Mouse (Mus musculus) MEL (cell line): ENCODE results near the gene Dgke. TPM values are rescaled to one million over a fixed set of nuclear protein-coding genes. Genes with fewer than 3 reads are reported as not detected.

Experiments
- DNase-seq: peaks from one replicate; pipeline ENCODE4 v3.0.0; 2011; ENCODE audit warnings: low read depth, low spot score
- H3K27ac ChIP-seq: 2 replicates; pipeline ENCODE4 v1.5.1; 2012; ENCODE audit warnings: low read depth, mild to moderate bottlenecking, control low read depth, low read length, moderate library complexity; ENCODE audit not compliant: control insufficient read depth
- H3K27me3 ChIP-seq, 2 experiments: fragments of 150-350 bp in 1 of 2; sonication (generic) in 1 of 2; 2 replicates each; pipeline ENCODE4 v1.6.1; 2012; ENCODE audit warnings: low read length in 2 of 2, mild to moderate bottlenecking in 2 of 2, improper control_type of control experiment in 1 of 2, moderate library complexity in 1 of 2; ENCODE audit not compliant: insufficient read depth in 2 of 2, control insufficient read depth in 1 of 2
- H3K36me3 ChIP-seq, 2 experiments: 2 replicates each; pipeline ENCODE4 v1.6.1; 2012 to 2014; ENCODE audit warnings: low read length in 2 of 2, improper control_type of control experiment in 1 of 2, inconsistent platforms in 1 of 2, mild to moderate bottlenecking in 1 of 2; ENCODE audit not compliant: insufficient read depth in 2 of 2, control insufficient read depth in 1 of 2
- H3K4me1 ChIP-seq, 2 experiments: fragments of 150-350 bp in 1 of 2; sonication (generic) in 1 of 2; 2 replicates each; pipeline ENCODE4 v1.6.1; 2012; ENCODE audit warnings: low read length in 2 of 2, improper control_type of control experiment in 1 of 2, mild to moderate bottlenecking in 1 of 2; ENCODE audit not compliant: insufficient read depth in 2 of 2, control insufficient read depth in 1 of 2
- H3K4me3 ChIP-seq, 2 experiments: fragments of 150-350 bp in 1 of 2; sonication (generic) in 1 of 2; 2 replicates each; pipeline ENCODE4 v1.5.1; 2012; ENCODE audit warnings: low read depth in 2 of 2, low read length in 2 of 2, mild to moderate bottlenecking in 2 of 2, moderate library complexity in 2 of 2, control low read depth in 1 of 2, improper control_type of control experiment in 1 of 2; ENCODE audit not compliant: control insufficient read depth in 1 of 2, insufficient read depth in 1 of 2
- H3K79me2 ChIP-seq: 2 replicates; pipeline ENCODE4 v1.6.1; 2012; ENCODE audit warnings: mild to moderate bottlenecking, low read length, moderate library complexity; ENCODE audit not compliant: control insufficient read depth, poor library complexity, insufficient read depth
- H3K9ac ChIP-seq: 2 replicates; pipeline ENCODE4 v1.6.1; 2012; ENCODE audit warnings: low read depth, mild to moderate bottlenecking, control low read depth, low read length, moderate library complexity; ENCODE audit not compliant: control insufficient read depth, poor library complexity, severe bottlenecking
- H3K9me3 ChIP-seq: fragments of 150-350 bp; sonication (generic); replicated peaks from 2 replicates; pipeline ENCODE4 v1.6.1; 2012; ENCODE audit warnings: mild to moderate bottlenecking, low read length, improper control_type of control experiment, moderate library complexity; ENCODE audit not compliant: insufficient read depth
- CTCF ChIP-seq, 3 experiments: IDR thresholded peaks in 2 of 3; conservative IDR thresholded peaks in 1 of 3; 2 replicates each; pipeline ENCODE4 v1.5.1; 2011 to 2012; ENCODE audit warnings: low read length in 3 of 3, low read depth in 2 of 3, mild to moderate bottlenecking in 2 of 3, improper control_type of control experiment in 1 of 3, inconsistent platforms in 1 of 3, mixed read lengths in 1 of 3, moderate library complexity in 1 of 3; ENCODE audit not compliant: control insufficient read depth in 1 of 3, insufficient read depth in 1 of 3, poor library complexity in 1 of 3, severe bottlenecking in 1 of 3
- ELF1 ChIP-seq: IDR thresholded peaks from 2 replicates; pipeline ENCODE4 v1.6.1; 2014; ENCODE audit warnings: low read depth, mild to moderate bottlenecking, inconsistent platforms, low read length, improper control_type of control experiment, moderate library complexity
- GABPA ChIP-seq: IDR thresholded peaks from 2 replicates; pipeline ENCODE4 v1.6.1; 2012; ENCODE audit warnings: low read depth, mild to moderate bottlenecking, inconsistent platforms, low read length, improper control_type of control experiment, moderate library complexity
- GATA1 ChIP-seq: IDR thresholded peaks from 2 replicates; pipeline ENCODE4 v1.6.1; 2011; ENCODE audit warnings: low read depth, low read length, improper control_type of control experiment
- HCFC1 ChIP-seq: IDR thresholded peaks from 2 replicates; pipeline ENCODE4 v1.6.1; 2012; ENCODE audit warnings: low read depth, mild to moderate bottlenecking, inconsistent platforms, low read length, improper control_type of control experiment, moderate library complexity
- JUND ChIP-seq: IDR thresholded peaks from 2 replicates; pipeline ENCODE4 v1.6.1; 2011; ENCODE audit warnings: low read depth, mild to moderate bottlenecking, improper control_type of control experiment, low read length
- KAT2A ChIP-seq: conservative IDR thresholded peaks from 2 replicates; pipeline ENCODE4 v1.6.1; 2012; ENCODE audit warnings: low read depth, low read length, improper control_type of control experiment, inconsistent platforms
- MAX ChIP-seq: IDR thresholded peaks from 2 replicates; pipeline ENCODE4 v1.6.1; 2011; ENCODE audit warnings: low read length, improper control_type of control experiment
- MXI1 ChIP-seq: IDR thresholded peaks from 2 replicates; pipeline ENCODE4 v1.6.1; 2011; ENCODE audit warnings: mild to moderate bottlenecking, low read depth, low read length, improper control_type of control experiment
- MYC ChIP-seq: IDR thresholded peaks from 2 replicates; pipeline ENCODE4 v1.6.1; 2011; ENCODE audit warnings: low read depth, mild to moderate bottlenecking, low read length, improper control_type of control experiment, moderate library complexity
- NELFE ChIP-seq: IDR thresholded peaks from 2 replicates; pipeline ENCODE4 v1.6.1; 2011; ENCODE audit warnings: low read depth, low read length, improper control_type of control experiment
- RAD21 ChIP-seq: IDR thresholded peaks from 2 replicates; pipeline ENCODE4 v1.6.1; 2011; ENCODE audit warnings: mild to moderate bottlenecking, low read depth, low read length, improper control_type of control experiment
- RCOR1 ChIP-seq: IDR thresholded peaks from 2 replicates; pipeline ENCODE4 v1.6.1; 2012; ENCODE audit warnings: low read depth, mild to moderate bottlenecking, inconsistent platforms, low read length, improper control_type of control experiment
- SMC3 ChIP-seq: IDR thresholded peaks from 2 replicates; pipeline ENCODE4 v1.6.1; 2011; ENCODE audit warnings: low read depth, low read length, improper control_type of control experiment
- UBTF ChIP-seq: IDR thresholded peaks from 2 replicates; pipeline ENCODE4 v1.6.1; 2012; ENCODE audit warnings: low read depth, mild to moderate bottlenecking, inconsistent platforms, low read length, improper control_type of control experiment, moderate library complexity, borderline replicate concordance; ENCODE audit not compliant: insufficient read depth
- USF2 ChIP-seq, 2 experiments: IDR thresholded peaks; 2 replicates each; pipeline ENCODE4 v1.6.1; 2011 to 2012; ENCODE audit warnings: improper control_type of control experiment in 2 of 2, low read length in 2 of 2, borderline replicate concordance in 1 of 2, inconsistent platforms in 1 of 2, low read depth in 1 of 2, mild to moderate bottlenecking in 1 of 2; ENCODE audit not compliant: insufficient read depth in 1 of 2
- ZC3H11A ChIP-seq: IDR thresholded peaks from 2 replicates; pipeline ENCODE4 v1.6.1; 2012; ENCODE audit warnings: low read depth, mild to moderate bottlenecking, inconsistent platforms, low read length, improper control_type of control experiment
- ZNF384 ChIP-seq: IDR thresholded peaks from 2 replicates; pipeline ENCODE4 v1.6.1; 2012; ENCODE audit warnings: low read depth, mild to moderate bottlenecking, inconsistent platforms, low read length, improper control_type of control experiment
- polyA plus RNA-seq, 2 experiments: library from polyadenylated mRNA; stranded (reverse) in 1 of 2; unstranded in 1 of 2; fragments of >175 nt in 1 of 2; fragments of >200 nt in 1 of 2; gene quantifications; 2 replicates each; pipeline versions ENCODE4 v1.2.1 to v1.2.4; 2012; ENCODE audit warnings: low replicate concordance in 2 of 2, low read depth in 1 of 2; ENCODE audit not compliant: insufficient read length in 2 of 2, insufficient read depth in 1 of 2, missing spikeins in 1 of 2
- total RNA-seq: library from RNA; depleted of rRNA; stranded (reverse); fragments of 300-350 nt; gene quantifications from 2 replicates; pipeline ENCODE4 v1.2.3, GENCODE M21; 2012

The Dgke gene
- total and polyA plus RNA-seq, 3 experiments = 5.2 to 6.4 TPM; not detected in 1

- TF ChIP-seq ZNF384 = peak; percentile 48
- TF ChIP-seq RCOR1 = no peak
- no peak for TF ChIP-seq UBTF
- TF ChIP-seq USF2 (IDR thresholded peaks at IDR 0.05; ENCODE audit: borderline replicate concordance in 1 of 2, insufficient read depth in 1 of 2, low read depth in 1 of 2, low read length in 2 of 2) = no peak
- TF ChIP-seq MAX = no peak
- TF ChIP-seq NELFE = no peak
- TF ChIP-seq RAD21 = peak; percentile 85
- peak; percentile 96 to 97 (median 97) for TF ChIP-seq CTCF (IDR thresholded peaks at IDR 0.05 in 2 of 3, conservative IDR thresholded peaks at IDR 0.05 in 1 of 3; ENCODE audit: control insufficient read depth in 1 of 3, insufficient read depth in 1 of 3, low read depth in 2 of 3, low read length in 3 of 3, poor library complexity in 1 of 3, severe bottlenecking in 1 of 3)
- no peak for TF ChIP-seq MXI1
- TF ChIP-seq SMC3 = peak; percentile 80
- peak; percentile 85 for TF ChIP-seq ZC3H11A
- TF ChIP-seq MYC = no peak
- no peak for TF ChIP-seq ELF1
- TF ChIP-seq, all 39 proteins: peak for 5
- no peaks in the 10 kb centered on the region for H3K79me2 ChIP-seq
- H3K27me3 ChIP-seq = no peaks in the 10 kb centered on the region
- no peaks in the 10 kb centered on the region for H3K4me1 ChIP-seq
- no peaks in the 10 kb centered on the region for H3K9me3 ChIP-seq
- peak; percentile 77 for DNase-seq
- no peaks in the 10 kb centered on the region; a peak in 1 of 4 replicates for H3K36me3 ChIP-seq
- H3K4me3 ChIP-seq = no peak overlapping the region
- no peak overlapping the region for H3K9ac ChIP-seq
- no peak overlapping the region for H3K27ac ChIP-seq
These were observed 27.3 kb downstream of the Dgke start for GRCm38 (mm10) chr11:89039325-89039724.

GRCm38 (mm10) chr11:89038496-89038895 lies 28.2 kb downstream of the Dgke start:
- TF ChIP-seq MYC (no peak), GATA1 (no peak), KAT2A (no peak), HCFC1 (no peak), RAD21 (no peak), ZC3H11A (no peak), USF2 (IDR thresholded peaks at IDR 0.05; ENCODE audit: borderline replicate concordance in 1 of 2, insufficient read depth in 1 of 2, low read depth in 1 of 2, low read length in 2 of 2) (no peak), JUND (no peak), GABPA (no peak)
- Histone ChIP-seq H3K27me3 (no peaks in the 10 kb centered on the region), H3K27ac (no peak overlapping the region), H3K36me3 (no peaks in the 10 kb centered on the region; a peak in 1 of 4 replicates), H3K4me3 (no peak overlapping the region), H3K4me1 (no peaks in the 10 kb centered on the region), H3K9ac (no peak overlapping the region), H3K79me2 (no peaks in the 10 kb centered on the region), H3K9me3 (no peaks in the 10 kb centered on the region)
- no peak for DNase-seq
